Mouse (Mus musculus) layer of hippocampus, postnatal 25 days (tissue): ENCODE data around the gene Gm17467. TPM values are rescaled to one million over a fixed set of nuclear protein-coding genes. Genes with fewer than 3 reads are reported as not detected.
"Not testable (repeated sequence)": the region's sequence is repeated elsewhere in the genome, so short reads cannot be mapped to it uniquely, and the experiment has no call there.

ENCODE experiments used
- DNase-seq, 2 experiments: peaks; one replicate each; pipeline ENCODE4 v3.0.0; 2022; ENCODE audit warnings: mixed read lengths in 2 of 2, low spot score in 1 of 2; ENCODE audit errors: extremely low spot score in 1 of 2
- total RNA-seq, 2 experiments: library from RNA; stranded (reverse); gene quantifications; 2 replicates each; pipeline ENCODE4 v1.2.3; 2021

Gm17467 gene
- total RNA-seq, result not detected

- DNase-seq, result not testable (repeated sequence)
Measured at GRCm38 (mm10) chrX:123704691-123705090, at the start of gene Gm17467. TSS of gene Gm17467 (minus strand) at chrX:123704791.

Other genes starting within 250 kb of the Gm17467 start
- under 1 TPM in 1 of 2 experiments, not detected in 1; 0.91 TPM for gene Cldn34c2, start 123.1 kb downstream of the Gm17467 start, total RNA-seq
- gene Cldn34c3, start 88.9 kb upstream of the Gm17467 start, total RNA-seq, result not detected